Mouse (Mus musculus) liver, embryonic 16.5 days (tissue): ENCODE results near the gene Patj. TPM values are rescaled to one million over a fixed set of nuclear protein-coding genes. Genes with fewer than 3 reads are reported as not detected.

Experiments used
- ATAC-seq: fragments of 200-750 bp; cut with Nextera tagmentation; 2 replicates; pipeline ENCODE4 v1.8.0; 2017; ENCODE audit warnings: low read depth, mild to moderate bottlenecking, moderate number of reproducible peaks, moderate library complexity
- H3K27ac ChIP-seq: fragments of 300-500 bp; sonication (generic); 2 replicates; pipeline ENCODE4 v1.5.1; 2014; ENCODE audit warnings: mild to moderate bottlenecking, low read length
- H3K27me3 ChIP-seq: fragments of 300-500 bp; sonication (generic); 2 replicates; pipeline ENCODE4 v1.6.1; 2014; ENCODE audit warnings: low read depth, low read length, mixed read lengths; ENCODE audit not compliant: control insufficient read depth, insufficient read depth
- H3K36me3 ChIP-seq: fragments of 300-500 bp; sonication (generic); 2 replicates; pipeline ENCODE4 v1.6.1; 2014; ENCODE audit warnings: mild to moderate bottlenecking; ENCODE audit not compliant: control insufficient read depth, insufficient read depth
- H3K4me1 ChIP-seq: fragments of 300-500 bp; sonication (generic); 2 replicates; pipeline ENCODE4 v1.6.1; 2014; ENCODE audit warnings: low read depth, low read length, mixed read lengths; ENCODE audit not compliant: control insufficient read depth
- H3K4me2 ChIP-seq: fragments of 300-500 bp; sonication (generic); 2 replicates; pipeline ENCODE4 v1.6.1; 2014; ENCODE audit warnings: low read depth, low read length, mixed read lengths
- H3K4me3 ChIP-seq: fragments of 300-500 bp; sonication (generic); 2 replicates; pipeline ENCODE4 v1.5.1; 2014; ENCODE audit warnings: low read depth, mild to moderate bottlenecking, low read length
- H3K9ac ChIP-seq: fragments of 300-500 bp; sonication (generic); 2 replicates; pipeline ENCODE4 v1.6.1; 2014; ENCODE audit warnings: low read depth, low read length
- H3K9me3 ChIP-seq: fragments of 300-500 bp; sonication (generic); replicated peaks from 2 replicates; pipeline ENCODE4 v1.6.1; 2016; ENCODE audit warnings: low read length; ENCODE audit not compliant: control insufficient read depth
- WGBS: fragments of 180-500 bp; shearing (Covaris S2); extraction: QIAGEN DNeasy Blood & Tissue Kit; methylation state at CpG from one replicate; pipeline ENCODE4 v1.1.7; 2014; ENCODE audit not compliant: insufficient replicate concordance; 5-methylcytosine and 5-hydroxymethylcytosine counted together
- polyA plus RNA-seq: library from polyadenylated mRNA; unstranded; fragments of >200 nt; fragmentation: Nextera tagmentation; extraction: Ambion mirVana; gene quantifications from 2 replicates; pipeline ENCODE4 v1.2.1, GENCODE M21; 2015

Gene Patj
- polyA plus RNA-seq, 1 experiment from 2014 or later = 3.3 TPM

- ATAC-seq = no peak
- Histone ChIP-seq H3K4me3 (no peak overlapping the region), H3K27me3 (no peaks in the 10 kb centered on the region), H3K36me3 (no peaks in the 10 kb centered on the region), H3K9me3 (no peaks in the 10 kb centered on the region), H3K4me2 (no peak overlapping the region), H3K27ac (no peak overlapping the region), H3K9ac (no peak overlapping the region), H3K4me1 (no peaks in the 10 kb centered on the region)
- 73% methylated on average over 5 of the region's 5 CpGs for WGBS
Observed at GRCm38 (mm10) chr4:98550116-98550515, 154.5 kb downstream of the Patj start.

DNA sequence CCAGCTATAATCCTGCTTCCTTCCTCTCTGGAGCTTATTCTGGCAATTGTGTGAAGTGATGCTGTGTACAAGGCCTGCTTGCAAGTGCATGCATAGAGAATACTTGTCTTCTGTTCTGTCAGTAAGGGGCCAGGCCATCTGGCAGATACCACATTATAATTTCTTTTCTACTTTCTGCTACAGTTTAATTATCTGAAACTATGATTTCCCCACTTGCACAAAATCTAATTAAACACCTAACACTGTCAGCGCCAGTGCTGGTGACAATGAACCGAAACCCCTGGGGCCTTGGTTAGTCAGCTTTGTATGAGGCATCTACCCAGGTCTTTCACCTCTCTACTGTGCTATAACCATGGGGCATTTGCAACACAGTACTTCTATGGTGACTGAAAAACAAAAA lies 160.1 kb downstream of the Patj start:
- no peak for ATAC-seq
- no peaks in the 10 kb centered on the region for H3K27me3 ChIP-seq
- 72% methylated on average over 2 of the region's 2 CpGs for WGBS
- no peak overlapping the region for H3K4me2 ChIP-seq
- H3K36me3 ChIP-seq = no peaks in the 10 kb centered on the region
- H3K9ac ChIP-seq = no peak overlapping the region
- no peak overlapping the region for H3K27ac ChIP-seq
- H3K4me1 ChIP-seq = no peaks in the 10 kb centered on the region
- H3K4me3 ChIP-seq = no peak overlapping the region
- H3K9me3 ChIP-seq = no peaks in the 10 kb centered on the region

- H3K36me3 ChIP-seq = no peaks in the 10 kb centered on the region
- no peak overlapping the region for H3K27ac ChIP-seq
- no peak overlapping the region for H3K4me2 ChIP-seq
- H3K9ac ChIP-seq = no peak overlapping the region
- no peaks in the 10 kb centered on the region for H3K27me3 ChIP-seq
- no peaks in the 10 kb centered on the region for H3K9me3 ChIP-seq
- ATAC-seq = no peak
- WGBS = 76% methylated on average over 6 of the region's 6 CpGs
- no peaks in the 10 kb centered on the region for H3K4me1 ChIP-seq
- H3K4me3 ChIP-seq = no peak overlapping the region
Observed at GRCm38 (mm10) chr4:98556449-98556848, 160.9 kb downstream of the Patj start.

- Histone ChIP-seq H3K4me1 (no peaks in the 10 kb centered on the region), H3K4me2 (no peak overlapping the region), H3K27me3 (no peaks in the 10 kb centered on the region), H3K36me3 (no peaks in the 10 kb centered on the region), H3K9me3 (no peaks in the 10 kb centered on the region), H3K27ac (no peak overlapping the region), H3K9ac (no peak overlapping the region), H3K4me3 (no peak overlapping the region)
- no peak for ATAC-seq
- WGBS = 81% methylated on average over 13 of the region's 13 CpGs
Observed at GRCm38 (mm10) chr4:98557192-98557591, 161.6 kb downstream of the Patj start.

GRCm38 (mm10) chr4:98560196-98560830 lies 164.7 kb downstream of the Patj start:
- Histone ChIP-seq H3K27me3 (no peaks in the 10 kb centered on the region), H3K9ac (no peak overlapping the region), H3K9me3 (no peaks in the 10 kb centered on the region), H3K4me3 (no peak overlapping the region), H3K4me1 (no peaks in the 10 kb centered on the region), H3K36me3 (no peaks in the 10 kb centered on the region), H3K4me2 (no peak overlapping the region), H3K27ac (no peak overlapping the region)
- ATAC-seq = no peak
- 79% methylated on average over 9 of the region's 9 CpGs for WGBS

- Histone ChIP-seq H3K36me3 (no peaks in the 10 kb centered on the region), H3K9me3 (no peaks in the 10 kb centered on the region), H3K27me3 (no peaks in the 10 kb centered on the region), H3K4me1 (no peaks in the 10 kb centered on the region), H3K27ac (no peak overlapping the region), H3K4me3 (no peak overlapping the region), H3K4me2 (no peak overlapping the region), H3K9ac (no peak overlapping the region)
- ATAC-seq = no peak
- 65% methylated on average over 5 of the region's 5 CpGs for WGBS
Observed at GRCm38 (mm10) chr4:98563082-98563481, 167.5 kb downstream of the Patj start.

DNA sequence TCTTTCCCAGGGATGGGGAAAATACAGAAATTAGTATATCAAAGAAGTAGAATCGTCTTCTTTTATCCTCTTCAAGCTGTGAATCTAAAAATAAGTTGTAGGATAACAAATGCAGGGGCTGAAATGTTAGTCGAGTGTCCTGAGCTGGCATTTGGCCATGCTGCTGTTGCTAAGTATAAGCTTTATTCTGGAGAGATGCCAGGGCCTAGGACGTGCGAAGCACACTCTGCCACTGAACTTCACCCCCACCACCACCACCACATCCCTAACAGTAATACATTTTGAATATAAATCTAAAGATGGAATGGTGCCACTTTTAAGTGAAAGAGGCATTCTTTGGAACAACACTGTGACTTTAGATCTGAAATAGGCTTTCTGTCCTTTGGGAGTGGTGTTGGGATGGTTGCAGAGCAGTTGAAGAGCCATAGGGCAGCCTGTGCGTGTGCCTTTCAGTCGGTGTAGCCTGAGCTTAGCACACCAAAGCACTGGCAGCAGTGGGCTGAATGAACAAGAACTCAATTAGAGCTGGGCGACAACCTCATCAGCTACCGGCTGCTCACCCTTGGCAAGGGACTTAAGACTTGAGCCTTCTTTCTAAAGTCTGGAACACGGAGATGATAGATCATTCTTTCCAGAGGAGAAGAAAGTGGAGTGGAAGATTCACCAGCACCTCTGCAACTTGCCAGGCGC lies 168.1 kb downstream of the Patj start:
- H3K27me3 ChIP-seq = no peaks in the 10 kb centered on the region
- H3K4me2 ChIP-seq = no peak overlapping the region
- H3K9ac ChIP-seq = no peak overlapping the region
- no peak for ATAC-seq
- H3K27ac ChIP-seq = no peak overlapping the region
- H3K9me3 ChIP-seq = no peaks in the 10 kb centered on the region
- no peak overlapping the region for H3K4me3 ChIP-seq
- no peaks in the 10 kb centered on the region for H3K36me3 ChIP-seq
- WGBS = 62% methylated on average over 10 of the region's 10 CpGs
- H3K4me1 ChIP-seq = no peaks in the 10 kb centered on the region

DNA sequence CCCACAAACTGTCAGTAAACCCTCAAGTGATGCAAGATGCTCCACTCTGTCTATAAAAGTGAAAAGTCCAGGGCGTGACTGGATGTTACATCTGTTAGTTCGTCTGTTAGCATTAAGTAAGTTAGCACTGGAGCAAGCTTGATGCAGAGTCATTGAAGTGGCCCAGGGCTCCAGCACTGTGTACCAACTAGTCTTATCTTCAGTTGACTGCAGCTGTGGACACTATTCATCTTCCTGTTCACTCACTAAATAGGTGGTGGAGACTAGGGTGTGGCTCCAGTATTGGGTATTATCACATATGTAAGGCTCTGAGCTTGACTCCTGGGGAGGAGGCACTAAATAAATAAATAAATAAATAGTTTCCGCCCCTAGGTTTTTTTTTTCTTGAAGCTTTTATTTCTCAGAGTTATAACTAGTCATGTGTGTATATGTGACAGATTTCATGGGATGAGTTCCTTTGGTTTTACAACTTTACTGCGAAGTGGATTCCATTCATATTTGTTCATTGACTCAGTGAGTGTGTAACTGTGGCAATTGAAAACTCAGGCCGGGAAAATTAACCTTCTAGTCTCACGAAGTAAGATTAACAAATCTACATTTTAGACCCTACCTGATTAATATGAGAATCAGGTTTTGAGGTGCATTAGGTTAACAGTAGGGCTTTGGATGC lies 168.7 kb downstream of the Patj start:
- 52% methylated on average over 6 of the region's 6 CpGs for WGBS
- no peaks in the 10 kb centered on the region for H3K27me3 ChIP-seq
- no peak overlapping the region for H3K4me2 ChIP-seq
- H3K9me3 ChIP-seq = no peaks in the 10 kb centered on the region
- H3K9ac ChIP-seq = no peak overlapping the region
- H3K4me3 ChIP-seq = no peak overlapping the region
- H3K27ac ChIP-seq = no peak overlapping the region
- ATAC-seq = no peak
- no peaks in the 10 kb centered on the region for H3K4me1 ChIP-seq
- H3K36me3 ChIP-seq = no peaks in the 10 kb centered on the region

DNA sequence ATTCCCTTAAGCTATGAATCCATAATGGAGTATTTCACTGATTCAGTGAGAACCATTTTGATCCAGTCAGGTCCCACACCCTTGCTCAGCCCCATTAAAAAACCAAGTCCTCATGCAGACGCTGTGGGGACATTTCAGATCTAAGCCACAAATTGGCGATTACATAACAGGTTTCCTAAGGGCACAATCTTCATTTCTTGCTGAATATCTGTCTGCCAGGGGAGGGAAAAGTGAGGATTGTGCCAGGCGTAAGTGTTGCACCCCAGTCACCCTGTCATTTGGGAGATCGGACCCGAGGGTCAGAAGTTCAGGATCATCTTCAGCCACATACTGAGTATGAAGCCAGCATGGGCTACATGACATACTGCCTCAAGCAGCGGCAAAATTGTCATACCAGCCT lies 171.2 kb downstream of the Patj start:
- no peak for ATAC-seq
- H3K4me1 ChIP-seq = no peaks in the 10 kb centered on the region
- no peak overlapping the region for H3K27ac ChIP-seq
- H3K36me3 ChIP-seq = no peaks in the 10 kb centered on the region
- 62% methylated on average over 6 of the region's 6 CpGs for WGBS
- no peaks in the 10 kb centered on the region for H3K9me3 ChIP-seq
- no peaks in the 10 kb centered on the region for H3K27me3 ChIP-seq
- H3K4me2 ChIP-seq = no peak overlapping the region
- no peak overlapping the region for H3K4me3 ChIP-seq
- H3K9ac ChIP-seq = no peak overlapping the region
